In the genomic region with DNA sequence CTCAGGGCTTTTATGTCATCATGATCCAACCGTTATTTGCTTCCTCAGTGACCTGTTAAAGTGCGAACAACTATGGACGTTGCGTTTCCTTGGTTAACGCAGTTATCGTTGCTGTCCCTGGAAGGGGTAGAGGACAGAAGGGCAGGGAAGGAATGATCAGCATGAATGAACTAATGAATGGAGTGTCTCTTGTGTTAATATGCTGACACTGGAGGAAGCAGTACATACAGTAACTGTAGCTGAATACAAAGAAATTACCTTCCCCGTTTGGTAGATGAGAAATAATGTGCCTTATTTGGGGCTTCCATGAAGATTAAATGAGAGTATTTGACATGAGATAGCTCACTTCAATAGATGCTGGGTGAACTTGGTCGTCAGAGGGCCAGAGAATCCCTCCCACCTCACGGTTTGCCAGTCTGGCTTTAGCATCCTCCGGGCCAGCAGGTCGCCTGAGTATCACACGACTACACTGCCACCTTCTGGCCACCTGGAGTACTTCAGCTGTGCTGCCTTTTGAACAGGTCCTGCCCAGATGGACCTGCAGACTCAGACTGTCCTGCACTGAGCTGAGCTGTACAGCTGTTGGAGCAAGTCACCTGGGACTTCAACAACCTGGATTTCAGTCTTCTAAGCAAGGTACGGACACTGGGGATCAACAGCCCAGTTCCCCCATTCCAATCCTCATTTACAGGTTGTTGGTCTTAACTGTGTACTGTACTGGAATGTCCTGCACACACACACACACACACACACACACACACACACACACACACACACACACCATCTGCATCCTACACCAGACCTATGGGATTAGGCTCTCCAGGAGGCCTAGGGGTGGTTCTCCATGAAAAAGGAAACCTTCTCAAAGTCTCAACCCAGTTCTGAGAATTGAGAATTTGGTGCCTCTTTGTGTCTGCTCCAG, we compare ENCODE assay signal across 8 mouse cellular contexts. TPM values are rescaled to one million over a fixed set of nuclear protein-coding genes. Genes with fewer than 3 reads are reported as not detected.
A peak's percentile ranks its signal among the peaks of the same experiment; 100 is the strongest.
DNase-seq lines count a peak whose midpoint lies in the region; ATAC-seq lines count a peak whose summit lies in the region.

No protein-coding gene starts in this region.

- H3K4me1 ChIP-seq in embryonic facial prominence, embryonic 11.5 days (ENCODE audit: control insufficient read depth, insufficient read depth, low read length), result no peaks in the 10 kb centered on the region
- H3K4me1 ChIP-seq in limb, embryonic 11.5 days (ENCODE audit: control insufficient read depth, insufficient read depth, low read length), result no peaks in the 10 kb centered on the region

- H3K4me2 ChIP-seq in embryonic facial prominence, embryonic 11.5 days (ENCODE audit: low read depth, low read length), result no peak overlapping the region
- no peak overlapping the region for H3K4me2 ChIP-seq in limb, embryonic 11.5 days (ENCODE audit: low read depth, severe bottlenecking)

- 48% methylated on average over 13 of the region's 13 CpGs for WGBS in embryonic facial prominence, embryonic 11.5 days
- 49% methylated on average over 13 of the region's 13 CpGs for WGBS in limb, embryonic 11.5 days

- ATAC-seq in embryonic facial prominence, embryonic 11.5 days (replicated peaks; ENCODE audit: insufficient number of reproducible peaks, low FRiP score, low TSS enrichment, low read depth), result peak; percentile 74
- ATAC-seq in limb, embryonic 11.5 days (ENCODE audit: insufficient number of reproducible peaks, low FRiP score, low TSS enrichment, low read depth), result peak; percentile 60

- no peaks in the 10 kb centered on the region for H3K36me3 ChIP-seq in embryonic facial prominence, embryonic 11.5 days (replicated peaks; ENCODE audit: control insufficient read depth, insufficient read depth, low read depth, low read length)
- H3K36me3 ChIP-seq in limb, embryonic 11.5 days (ENCODE audit: control insufficient read depth, insufficient read depth, low read length), result no peaks in the 10 kb centered on the region

- H3K27ac ChIP-seq in embryonic facial prominence, embryonic 11.5 days (replicated peaks; ENCODE audit: low read depth, low read length), result no peak overlapping the region
- no peak overlapping the region for H3K27ac ChIP-seq in limb, embryonic 11.5 days (replicated peaks; ENCODE audit: low read depth, low read length)

- no peaks in the 10 kb centered on the region for H3K9me3 ChIP-seq in embryonic facial prominence, embryonic 11.5 days (replicated peaks; ENCODE audit: control insufficient read depth, low read length)
- H3K9me3 ChIP-seq in limb, embryonic 11.5 days (ENCODE audit: control insufficient read depth, low read length), result no peaks in the 10 kb centered on the region

- H3K27me3 ChIP-seq in embryonic facial prominence, embryonic 11.5 days (ENCODE audit: control insufficient read depth, insufficient read depth, low read length), result 0 out of 2 replicates have a peak, but pooled peaks cover 2% of the 10 kb centered on the region
- H3K27me3 ChIP-seq in limb, embryonic 11.5 days (ENCODE audit: control insufficient read depth, insufficient read depth, low read length), result no peaks in the 10 kb centered on the region

- no peak overlapping the region for H3K4me3 ChIP-seq in embryonic facial prominence, embryonic 11.5 days (ENCODE audit: low read depth, low read length)
- H3K4me3 ChIP-seq in limb, embryonic 11.5 days (ENCODE audit: low read depth, low read length), result no peak overlapping the region

- no peak overlapping the region for H3K9ac ChIP-seq in embryonic facial prominence, embryonic 11.5 days (replicated peaks; ENCODE audit: low read length)
- no peak overlapping the region for H3K9ac ChIP-seq in limb, embryonic 11.5 days (ENCODE audit: low read length)

- DNase-seq in 3T3-L1 (ENCODE audit: low read depth, low spot score), result peak; percentile 90
- peak; percentile 92 for DNase-seq in adrenal gland, postnatal 14 days
- peak; percentile 92 for DNase-seq in embryonic facial prominence, embryonic 11.5 days (ENCODE audit: low spot score)
- DNase-seq in heart, adult 18-20 months, result peak; percentile 87 to 95
- DNase-seq in kidney, adult 8-10 months, result peak; percentile 78 to 93
- DNase-seq in limb, embryonic 11.5 days (ENCODE audit: low spot score), result peak; percentile 94
- peak; percentile 38 to 65 for DNase-seq in monocyte, adult 2 months (ENCODE audit: low read depth in 1 of 2, low spot score in 2 of 2)
- DNase-seq in spleen, postnatal 14 days (ENCODE audit: low spot score in 2 of 2), result peak; percentile 67 to 80

RNA-seq across cellular contexts. Expression of gene Sypl, which starts 56.2 kb away (rescaled TPM):
- total RNA-seq in adrenal gland, postnatal 14 days (2021), result 98.7 and 108 TPM in 2 replicates
- 66.7 and 79.3 TPM in 2 replicates for polyA plus RNA-seq in embryonic facial prominence, embryonic 11.5 days (2014; fragmentation: Nextera tagmentation; extraction: Ambion mirVana)
- total RNA-seq in heart, adult 18-20 months (2021), result 10 to 100 TPM; 79.8 to 88.6 TPM
- 62.4 and 63.0 TPM in 2 replicates for polyA plus RNA-seq in limb, embryonic 11.5 days (2014; fragmentation: Nextera tagmentation; extraction: Ambion mirVana)
